Mouse (Mus musculus): ENCODE measurements at regions not wholly inside any gene's neighbourhood (a gene's known extent, or its start where the extent isn't known, plus 50 kb on each side); places are given as distances from the start of the nearest gene placed in this dataset.

DNA sequence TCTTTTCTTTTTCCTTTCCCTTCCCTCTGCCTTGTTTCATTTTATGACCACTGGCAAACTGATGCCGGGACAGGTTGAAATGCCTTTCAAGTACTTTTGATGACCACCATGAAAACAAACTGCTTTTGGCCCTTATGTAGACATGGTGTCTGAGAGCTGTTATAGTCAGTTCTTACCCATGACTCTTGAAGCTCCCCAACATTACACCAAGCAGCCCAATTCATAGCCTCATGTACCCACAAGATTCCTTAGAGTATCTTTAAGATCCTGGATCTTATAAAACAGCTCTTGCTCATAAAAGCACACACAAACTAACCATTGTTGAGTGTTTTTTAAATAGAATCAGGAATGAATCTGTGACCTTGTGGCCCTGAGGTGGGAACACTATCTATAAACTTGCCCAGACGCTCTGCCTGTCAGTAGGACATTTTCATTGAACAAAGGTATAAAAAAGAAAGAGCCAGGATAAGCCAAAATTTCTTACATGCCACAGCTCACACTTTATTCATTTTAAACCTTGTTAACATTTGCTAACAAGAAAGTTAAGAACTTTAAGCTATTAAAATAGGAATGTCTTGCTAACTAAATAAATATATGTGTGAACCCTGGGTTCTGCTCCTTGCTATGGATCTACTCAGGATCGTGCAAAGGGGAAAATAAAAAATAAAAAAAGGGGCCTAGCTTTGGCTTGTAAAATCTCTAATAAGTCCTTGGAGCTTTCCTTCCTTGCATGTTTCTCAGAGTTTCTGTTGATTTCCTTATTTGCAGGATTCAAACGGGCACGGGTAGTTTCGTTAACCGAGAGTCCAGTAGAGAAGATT, 375.9 kb upstream of the Btbd3 start:
- Histone ChIP-seq H3K4me1 (replicated peaks; ENCODE audit: control insufficient read depth, insufficient read depth, low read length) (no peaks in the 10 kb centered on the region), H3K4me2 (replicated peaks) (no peak overlapping the region), H3K27ac (no peak overlapping the region), H3K9ac (no peak overlapping the region), H3K27me3 (ENCODE audit: control insufficient read depth, insufficient read depth, low read length) (no peaks in the 10 kb centered on the region), H3K4me3 (replicated peaks; ENCODE audit: low read length) (no peak overlapping the region), H3K9me3 (ENCODE audit: control insufficient read depth, low read length) (no peaks in the 10 kb centered on the region), H3K36me3 (replicated peaks; ENCODE audit: control insufficient read depth, insufficient read depth) (no peaks in the 10 kb centered on the region)
- 91% methylated on average over 7 of the region's 7 CpGs for WGBS
- ATAC-seq (ENCODE audit: low FRiP score) (no peak), DNase-seq (ENCODE audit: low spot score) (no peak)

DNA sequence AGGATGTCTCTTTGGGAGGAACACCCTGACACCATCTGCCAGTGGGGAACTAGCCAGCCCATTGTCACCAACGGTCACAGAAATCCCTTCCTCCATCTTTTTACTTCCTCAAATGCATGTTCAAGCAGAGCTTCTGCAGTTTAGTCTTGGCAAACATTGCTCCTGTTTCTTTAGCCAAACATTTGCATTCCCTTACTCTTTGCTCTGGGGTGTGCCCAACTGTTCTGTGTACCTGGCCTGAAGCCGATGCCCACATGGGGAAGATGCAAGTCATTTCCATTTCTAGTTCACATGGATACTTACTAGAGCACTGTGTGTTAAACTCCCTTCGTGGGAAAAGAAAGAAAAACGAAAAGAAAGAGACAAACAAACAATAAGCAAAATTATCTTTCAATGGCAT, 386.7 kb upstream of the Btbd3 start:
- no peak overlapping the region for H3K27ac ChIP-seq
- no peak for ATAC-seq (ENCODE audit: low FRiP score)
- no peaks in the 10 kb centered on the region for H3K9me3 ChIP-seq (ENCODE audit: control insufficient read depth, low read length)
- no peak overlapping the region for H3K9ac ChIP-seq
- no peaks in the 10 kb centered on the region for H3K27me3 ChIP-seq (ENCODE audit: control insufficient read depth, insufficient read depth, low read length)
- no peaks in the 10 kb centered on the region for H3K4me1 ChIP-seq (replicated peaks; ENCODE audit: control insufficient read depth, insufficient read depth, low read length)
- WGBS, result 81% methylated on average over 4 of the region's 4 CpGs
- H3K36me3 ChIP-seq (replicated peaks; ENCODE audit: control insufficient read depth, insufficient read depth), result no peaks in the 10 kb centered on the region
- DNase-seq (ENCODE audit: low spot score), result no peak
- no peak overlapping the region for H3K4me2 ChIP-seq (replicated peaks)
- no peak overlapping the region for H3K4me3 ChIP-seq (replicated peaks; ENCODE audit: low read length)

DNA sequence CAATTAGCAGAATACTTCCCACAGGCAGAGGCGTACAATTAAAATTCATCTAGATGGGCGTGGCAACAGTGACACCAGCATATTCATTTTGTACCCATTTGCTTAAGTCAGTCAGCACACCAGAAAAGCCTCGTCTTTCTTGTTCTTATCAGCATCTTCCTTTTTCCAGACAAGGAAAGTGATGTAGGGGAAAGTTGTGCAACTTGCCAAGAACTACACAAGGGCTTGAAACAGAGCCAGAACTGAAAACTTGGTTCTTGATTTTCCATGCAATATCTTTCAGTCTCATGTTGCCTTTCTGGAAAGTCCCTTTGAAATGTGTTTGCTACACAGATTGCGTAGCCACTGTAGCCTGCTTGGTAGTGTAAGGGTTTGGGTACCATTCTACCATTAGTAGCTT, 401.9 kb upstream of the Btbd3 start:
- H3K4me2 ChIP-seq (replicated peaks), result no peak overlapping the region
- no peaks in the 10 kb centered on the region for H3K36me3 ChIP-seq (replicated peaks; ENCODE audit: control insufficient read depth, insufficient read depth)
- no peak overlapping the region for H3K9ac ChIP-seq
- 90% methylated on average over 4 of the region's 4 CpGs for WGBS
- DNase-seq (ENCODE audit: low spot score), result no peak
- H3K27me3 ChIP-seq (ENCODE audit: control insufficient read depth, insufficient read depth, low read length), result no peaks in the 10 kb centered on the region
- no peak overlapping the region for H3K4me3 ChIP-seq (replicated peaks; ENCODE audit: low read length)
- ATAC-seq (ENCODE audit: low FRiP score), result no peak
- H3K9me3 ChIP-seq (ENCODE audit: control insufficient read depth, low read length), result no peaks in the 10 kb centered on the region
- no peak overlapping the region for H3K27ac ChIP-seq
- H3K4me1 ChIP-seq (replicated peaks; ENCODE audit: control insufficient read depth, insufficient read depth, low read length), result no peaks in the 10 kb centered on the region

DNA sequence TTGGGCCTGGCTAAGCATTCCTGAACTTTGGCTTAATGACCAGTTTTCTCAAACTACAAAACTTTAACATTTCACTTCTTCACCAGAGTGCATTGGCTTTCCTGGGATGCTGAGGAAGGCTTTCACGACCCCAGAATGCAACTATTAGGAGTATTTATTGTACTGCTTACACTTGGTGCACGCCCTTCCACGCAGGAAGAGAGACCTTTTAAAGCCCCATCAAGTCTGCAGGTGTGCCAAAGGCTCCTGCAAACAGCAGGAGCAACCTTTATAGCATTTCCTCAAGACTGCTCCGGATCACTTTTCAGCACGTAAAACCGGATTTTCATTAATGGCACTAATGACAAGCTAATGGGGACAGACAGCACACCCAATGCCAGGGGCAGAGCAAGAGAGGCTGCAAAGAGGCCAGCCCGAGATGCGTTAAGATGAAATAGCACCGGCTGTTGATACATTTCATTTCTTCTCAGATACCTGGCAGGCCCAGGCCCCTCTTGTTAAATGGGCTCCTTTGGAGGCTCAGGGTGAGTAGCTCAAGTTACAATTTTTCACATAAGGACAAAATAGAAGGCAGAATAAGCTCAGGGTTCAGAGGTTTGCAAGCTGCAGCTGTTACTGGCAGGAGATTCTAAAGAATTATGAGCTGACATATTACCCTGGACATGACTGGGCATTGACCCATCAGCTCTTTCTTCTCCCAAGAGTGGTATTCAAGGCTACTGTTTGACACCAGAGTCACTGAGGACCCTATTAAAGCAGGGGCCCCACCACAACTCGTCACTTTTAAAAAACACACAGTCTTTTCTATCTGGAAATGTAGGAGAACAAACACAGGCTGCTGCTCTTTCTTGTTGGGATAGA, 402.7 kb upstream of the Btbd3 start:
- Histone ChIP-seq H3K9me3 (ENCODE audit: control insufficient read depth, low read length) (no peaks in the 10 kb centered on the region), H3K36me3 (replicated peaks; ENCODE audit: control insufficient read depth, insufficient read depth) (no peaks in the 10 kb centered on the region), H3K4me2 (replicated peaks) (no peak overlapping the region), H3K4me3 (replicated peaks; ENCODE audit: low read length) (no peak overlapping the region), H3K9ac (no peak overlapping the region), H3K27me3 (ENCODE audit: control insufficient read depth, insufficient read depth, low read length) (no peaks in the 10 kb centered on the region), H3K4me1 (replicated peaks; ENCODE audit: control insufficient read depth, insufficient read depth, low read length) (no peaks in the 10 kb centered on the region), H3K27ac (no peak overlapping the region)
- WGBS, result 89% methylated on average over 10 of the region's 10 CpGs
- no peak for ATAC-seq (ENCODE audit: low FRiP score)
- DNase-seq (ENCODE audit: low spot score), result no peak

DNA sequence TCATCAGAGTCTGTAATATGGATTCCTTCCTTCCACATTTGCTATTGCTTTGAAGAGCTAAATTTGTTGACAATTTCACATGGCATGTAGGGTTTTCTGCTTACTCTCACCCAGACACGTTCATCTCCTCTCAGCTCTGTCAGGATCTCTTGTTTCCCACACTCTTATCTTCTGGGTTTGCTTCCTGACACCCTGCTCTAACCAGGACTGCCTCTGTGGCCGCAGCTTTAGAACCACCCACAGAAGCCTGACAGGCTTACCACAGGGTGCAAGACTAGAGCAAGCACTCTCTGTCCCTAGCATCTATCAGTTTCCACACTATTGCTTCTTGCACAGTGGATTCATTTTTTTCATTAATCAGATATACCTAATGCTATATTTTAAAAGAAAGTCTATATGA, 408.5 kb upstream of the Btbd3 start:
- Histone ChIP-seq H3K27me3 (ENCODE audit: control insufficient read depth, insufficient read depth, low read length) (no peaks in the 10 kb centered on the region), H3K36me3 (replicated peaks; ENCODE audit: control insufficient read depth, insufficient read depth) (no peaks in the 10 kb centered on the region), H3K9me3 (ENCODE audit: control insufficient read depth, low read length) (no peaks in the 10 kb centered on the region), H3K27ac (no peak overlapping the region), H3K9ac (no peak overlapping the region), H3K4me3 (replicated peaks; ENCODE audit: low read length) (no peak overlapping the region), H3K4me1 (replicated peaks; ENCODE audit: control insufficient read depth, insufficient read depth, low read length) (no peaks in the 10 kb centered on the region), H3K4me2 (replicated peaks) (no peak overlapping the region)
- 61% methylated on average over 2 of the region's 2 CpGs for WGBS
- no peak for ATAC-seq (ENCODE audit: low FRiP score)
- no peak for DNase-seq (ENCODE audit: low spot score)

DNA sequence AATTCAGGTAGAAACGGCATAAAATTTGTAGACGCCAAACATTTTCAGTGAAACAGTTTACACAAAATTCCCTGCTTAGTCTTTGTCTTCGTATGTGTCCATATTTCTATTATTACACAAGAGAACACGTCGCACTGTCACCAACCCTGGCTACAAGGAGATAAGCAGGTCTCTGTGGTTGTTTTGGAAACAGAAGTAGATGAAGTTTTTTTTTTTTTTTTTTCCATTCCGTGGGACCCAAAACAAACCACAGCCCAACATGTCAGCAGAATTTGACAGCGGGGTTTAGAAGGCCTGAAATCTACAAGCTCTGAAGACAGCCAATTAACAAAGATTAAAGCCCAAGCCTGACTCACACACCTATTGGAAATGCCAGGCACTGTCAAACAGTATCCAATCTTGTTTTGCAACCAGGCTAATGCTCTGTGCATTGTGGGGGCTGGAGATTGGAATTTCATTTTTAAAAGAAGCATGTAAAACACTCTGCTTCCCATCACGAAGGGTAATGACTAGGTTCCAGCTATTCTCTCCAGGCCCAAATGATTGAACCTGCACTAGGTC, 428.5 kb upstream of the Btbd3 start:
- H3K4me2 ChIP-seq (replicated peaks), result no peak overlapping the region
- H3K27ac ChIP-seq, result no peak overlapping the region
- H3K36me3 ChIP-seq (replicated peaks; ENCODE audit: control insufficient read depth, insufficient read depth), result no peaks in the 10 kb centered on the region
- 78% methylated on average over 8 of the region's 8 CpGs for WGBS
- H3K4me1 ChIP-seq (replicated peaks; ENCODE audit: control insufficient read depth, insufficient read depth, low read length), result no peaks in the 10 kb centered on the region
- no peak for DNase-seq (ENCODE audit: low spot score)
- H3K9ac ChIP-seq, result no peak overlapping the region
- H3K27me3 ChIP-seq (ENCODE audit: control insufficient read depth, insufficient read depth, low read length), result no peaks in the 10 kb centered on the region
- H3K4me3 ChIP-seq (replicated peaks; ENCODE audit: low read length), result no peak overlapping the region
- ATAC-seq (ENCODE audit: low FRiP score), result no peak
- H3K9me3 ChIP-seq (ENCODE audit: control insufficient read depth, low read length), result no peaks in the 10 kb centered on the region

DNA sequence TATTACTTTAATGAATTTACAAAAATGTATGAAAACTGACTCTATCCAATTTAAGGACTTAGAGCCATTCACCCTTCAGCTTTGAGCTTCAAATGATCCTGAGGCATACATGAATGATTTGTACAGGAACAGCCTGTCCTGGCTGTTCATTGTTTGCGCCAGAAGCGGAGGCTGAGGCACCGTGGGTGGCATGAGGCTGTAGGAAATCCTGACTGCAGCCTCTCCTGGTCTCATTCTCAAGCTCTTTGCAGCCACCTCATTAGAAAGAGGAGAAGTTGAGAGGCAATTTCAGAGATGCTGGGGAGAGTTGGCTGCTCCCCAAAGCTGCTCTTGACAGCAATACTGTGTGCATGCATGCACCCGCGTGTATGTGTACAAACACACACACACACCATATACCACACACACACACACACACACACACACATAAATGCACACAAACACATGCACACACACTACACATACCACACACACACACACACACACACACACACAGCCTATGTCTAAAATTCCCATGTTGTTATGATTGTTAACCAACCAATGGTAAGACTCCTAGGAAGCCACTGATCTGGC, 434.9 kb upstream of the Btbd3 start:
- no peak overlapping the region for H3K27ac ChIP-seq
- H3K4me3 ChIP-seq (replicated peaks; ENCODE audit: low read length), result no peak overlapping the region
- H3K9ac ChIP-seq, result no peak overlapping the region
- no peak overlapping the region for H3K4me2 ChIP-seq (replicated peaks)
- DNase-seq (ENCODE audit: low spot score) (no peak), ATAC-seq (ENCODE audit: low FRiP score) (no peak)
- WGBS, result 50% methylated on average over 5 of the region's 5 CpGs
- no peaks in the 10 kb centered on the region for H3K4me1 ChIP-seq (replicated peaks; ENCODE audit: control insufficient read depth, insufficient read depth, low read length)
- no peaks in the 10 kb centered on the region for H3K36me3 ChIP-seq (replicated peaks; ENCODE audit: control insufficient read depth, insufficient read depth)
- no peaks in the 10 kb centered on the region for H3K27me3 ChIP-seq (ENCODE audit: control insufficient read depth, insufficient read depth, low read length)
- H3K9me3 ChIP-seq (ENCODE audit: control insufficient read depth, low read length), result no peaks in the 10 kb centered on the region

DNA sequence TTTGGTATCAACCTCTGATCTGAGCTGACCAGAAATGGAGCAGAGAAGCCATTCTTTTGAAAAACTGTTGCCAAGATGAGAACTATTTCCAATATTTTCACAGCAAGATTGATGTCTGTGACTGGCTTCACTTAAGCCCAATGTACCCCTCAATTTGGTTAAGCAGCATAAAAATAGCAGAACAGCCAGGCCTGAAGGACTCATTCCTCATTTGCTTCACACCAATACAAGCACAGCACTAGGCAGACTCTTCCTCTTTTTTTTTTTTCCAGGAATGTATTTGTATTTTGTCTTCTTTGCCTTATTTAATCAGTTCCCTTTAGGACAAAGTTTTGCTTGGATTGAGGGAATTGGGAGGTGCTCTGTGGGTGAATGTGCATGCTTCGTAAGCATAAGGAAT, 441.4 kb upstream of the Btbd3 start:
- Histone ChIP-seq H3K9ac (no peak overlapping the region), H3K27me3 (ENCODE audit: control insufficient read depth, insufficient read depth, low read length) (no peaks in the 10 kb centered on the region), H3K27ac (no peak overlapping the region), H3K4me1 (replicated peaks; ENCODE audit: control insufficient read depth, insufficient read depth, low read length) (no peaks in the 10 kb centered on the region), H3K9me3 (ENCODE audit: control insufficient read depth, low read length) (no peaks in the 10 kb centered on the region), H3K36me3 (replicated peaks; ENCODE audit: control insufficient read depth, insufficient read depth) (no peaks in the 10 kb centered on the region), H3K4me2 (replicated peaks) (no peak overlapping the region), H3K4me3 (replicated peaks; ENCODE audit: low read length) (no peak overlapping the region)
- ATAC-seq (ENCODE audit: low FRiP score) (no peak), DNase-seq (ENCODE audit: low spot score) (no peak)
- 93% methylated on average over 1 of the region's 1 CpGs for WGBS

Data from hindbrain, embryonic 14.5 days (tissue).